Mouse (Mus musculus): ENCODE results near the gene Lsm11.

GRCm38 (mm10) chr11:45946796-45947195 lies 2.1 kb upstream of the Lsm11 start:
- TF ChIP-seq POLR2A (IDR thresholded peaks at IDR 0.05; ENCODE audit: extremely low read depth, insufficient read depth, low read length): no peak
- no peak for TF ChIP-seq CTCF (IDR thresholded peaks at IDR 0.05; ENCODE audit: low read depth, low read length)

Measured in liver, adult 2 months (tissue).